Mouse (Mus musculus): ENCODE measurements around the gene Synpr. TPM values are rescaled to one million over a fixed set of nuclear protein-coding genes. Genes with fewer than 3 reads are reported as not detected.

Gene Synpr
- polyA plus RNA-seq, 1 experiment from 2014 or later: 2.0 TPM

DNA sequence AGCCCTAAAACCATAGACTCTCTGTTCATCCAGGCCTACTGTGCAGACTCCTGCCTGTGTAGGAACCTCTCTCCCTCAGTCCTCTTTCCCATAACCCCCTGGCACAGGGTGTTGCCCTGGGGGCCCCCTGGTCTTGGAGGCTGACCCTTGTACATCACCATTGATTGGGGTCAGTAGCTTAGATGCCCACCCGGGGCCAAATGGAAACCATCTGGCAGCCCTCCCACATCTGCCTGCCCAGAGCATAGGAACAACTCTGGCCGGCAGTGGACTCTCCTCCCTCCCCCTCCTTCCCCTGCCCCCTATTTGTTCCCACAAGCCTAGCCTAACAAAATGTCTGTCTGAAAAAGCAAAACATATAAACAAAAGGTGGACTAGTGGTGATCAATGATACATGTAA is 336.0 kb downstream of the Synpr start:
- H3K27ac ChIP-seq (replicated peaks): no peak overlapping the region
- no peaks in the 10 kb centered on the region for H3K4me1 ChIP-seq
- H3K36me3 ChIP-seq: no peaks in the 10 kb centered on the region
- H3K9ac ChIP-seq: no peak overlapping the region
- H3K4me2 ChIP-seq (replicated peaks): no peak overlapping the region
- no peak overlapping the region for H3K4me3 ChIP-seq (replicated peaks)
- 20% methylated on average over 2 of the region's 2 CpGs for WGBS
- ATAC-seq (ENCODE audit: insufficient number of reproducible peaks, low FRiP score, low TSS enrichment, low read depth): no peak
- no peaks in the 10 kb centered on the region for H3K27me3 ChIP-seq
- H3K9me3 ChIP-seq (replicated peaks): no peaks in the 10 kb centered on the region

- ATAC-seq (ENCODE audit: insufficient number of reproducible peaks, low FRiP score, low TSS enrichment, low read depth): no peak
- H3K4me3 ChIP-seq (replicated peaks): no peak overlapping the region
- 86% methylated on average over 1 of the region's 1 CpGs for WGBS
- H3K9ac ChIP-seq: no peak overlapping the region
- peaks cover 7% of the 10 kb centered on the region; the same call in 1 of the 2 replicates for H3K4me1 ChIP-seq
- H3K4me2 ChIP-seq (replicated peaks): no peak overlapping the region
- no peaks in the 10 kb centered on the region for H3K27me3 ChIP-seq
- no peaks in the 10 kb centered on the region for H3K9me3 ChIP-seq (replicated peaks)
- H3K27ac ChIP-seq (replicated peaks): no peak overlapping the region
- no peaks in the 10 kb centered on the region for H3K36me3 ChIP-seq
These were observed 365.3 kb downstream of the Synpr start for GRCm38 (mm10) chr14:13649865-13650264.

DNA sequence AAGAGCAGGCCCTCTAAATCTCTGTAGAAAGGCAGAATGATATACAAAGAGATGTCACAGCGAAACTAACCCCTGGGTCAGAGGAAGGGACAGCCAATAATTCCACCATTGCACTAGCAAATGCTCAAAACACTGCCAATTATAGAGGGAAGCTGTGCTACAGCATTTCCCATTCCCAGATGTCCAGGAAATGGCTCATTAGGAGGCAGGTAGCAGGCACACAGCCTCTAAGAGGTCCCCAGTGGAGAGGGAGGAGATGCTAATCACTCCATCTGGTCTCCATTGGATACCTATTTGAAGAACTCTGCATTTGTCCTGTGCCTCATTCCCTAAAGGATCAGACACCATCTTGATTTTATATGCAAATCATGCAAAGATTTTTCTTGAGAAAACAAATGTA is 366.5 kb downstream of the Synpr start:
- no peak for ATAC-seq (ENCODE audit: insufficient number of reproducible peaks, low FRiP score, low TSS enrichment, low read depth)
- Histone ChIP-seq H3K36me3 (no peaks in the 10 kb centered on the region), H3K4me1 (peaks cover 7% of the 10 kb centered on the region; the same call in 1 of the 2 replicates), H3K9me3 (replicated peaks) (no peaks in the 10 kb centered on the region), H3K4me2 (replicated peaks) (no peak overlapping the region), H3K9ac (no peak overlapping the region), H3K27ac (replicated peaks) (no peak overlapping the region), H3K4me3 (replicated peaks) (no peak overlapping the region), H3K27me3 (no peaks in the 10 kb centered on the region)
- WGBS: 37% methylated on average over 1 of the region's 1 CpGs

- no peak overlapping the region for H3K4me2 ChIP-seq (replicated peaks)
- H3K4me3 ChIP-seq (replicated peaks): no peak overlapping the region
- no peak for ATAC-seq (ENCODE audit: insufficient number of reproducible peaks, low FRiP score, low TSS enrichment, low read depth)
- no peaks in the 10 kb centered on the region for H3K27me3 ChIP-seq
- H3K9ac ChIP-seq: no peak overlapping the region
- no peaks in the 10 kb centered on the region for H3K36me3 ChIP-seq
- no peak overlapping the region for H3K27ac ChIP-seq (replicated peaks)
- H3K4me1 ChIP-seq: peaks cover 7% of the 10 kb centered on the region; the same call in 1 of the 2 replicates
- WGBS: 27% methylated on average over 2 of the region's 2 CpGs
- no peaks in the 10 kb centered on the region for H3K9me3 ChIP-seq (replicated peaks)
These were observed 367.1 kb downstream of the Synpr start for GRCm38 (mm10) chr14:13651541-13652298.
